Mouse (Mus musculus) ES-Bruce4 (cell line): Measurements from ENCODE around the gene Megf8. TPM values are rescaled to one million over a fixed set of nuclear protein-coding genes. Genes with fewer than 3 reads are reported as not detected.
A peak's percentile ranks its signal among the peaks of the same experiment; 100 is the strongest.

Source experiments
- H3K27ac ChIP-seq: 2 replicates; pipeline ENCODE4 v1.5.1; 2012; ENCODE audit warnings: low read length, inconsistent platforms; ENCODE audit not compliant: insufficient read depth
- H3K27me3 ChIP-seq: 2 replicates; pipeline ENCODE4 v1.6.1; 2012; ENCODE audit warnings: mild to moderate bottlenecking, low read length, inconsistent platforms; ENCODE audit not compliant: control insufficient read depth, poor library complexity, insufficient read depth, severe bottlenecking
- H3K36me3 ChIP-seq: 2 replicates; pipeline ENCODE4 v1.6.1; 2012; ENCODE audit warnings: inconsistent platforms, mild to moderate bottlenecking, low read length, moderate library complexity; ENCODE audit not compliant: control insufficient read depth, poor library complexity, insufficient read depth, severe bottlenecking
- H3K4me1 ChIP-seq: one replicate; pipeline ENCODE4 v1.8.1; 2011; ENCODE audit warnings: low read length; ENCODE audit not compliant: control insufficient read depth, insufficient read depth
- H3K4me3 ChIP-seq: 2 replicates; pipeline ENCODE4 v1.5.1; 2011; ENCODE audit warnings: low read depth, mild to moderate bottlenecking, low read length
- H3K9ac ChIP-seq: 2 replicates; pipeline ENCODE4 v1.6.1; 2012; ENCODE audit warnings: low read depth, mild to moderate bottlenecking, inconsistent platforms; ENCODE audit not compliant: poor library complexity, severe bottlenecking
- H3K9me3 ChIP-seq: replicated peaks from 2 replicates; pipeline ENCODE4 v1.6.1; 2012; ENCODE audit warnings: mild to moderate bottlenecking, low read length, inconsistent platforms; ENCODE audit not compliant: control insufficient read depth, poor library complexity, insufficient read depth, severe bottlenecking
- CTCF ChIP-seq: IDR thresholded peaks from one replicate; pipeline ENCODE4 v1.8.1; 2011; ENCODE audit warnings: low read depth, low read length
- EP300 ChIP-seq: IDR thresholded peaks from 2 replicates; pipeline ENCODE4 v1.6.1; 2011; ENCODE audit warnings: low read depth, low read length; ENCODE audit not compliant: insufficient read depth
- POLR2A ChIP-seq: IDR thresholded peaks from one replicate; pipeline ENCODE4 v1.8.1; 2011; ENCODE audit warnings: low read length; ENCODE audit not compliant: insufficient read depth
- polyA plus RNA-seq: library from polyadenylated mRNA; stranded (reverse); fragments of >200 nt; gene quantifications from 2 replicates; pipeline ENCODE4 v1.2.4, GENCODE M21; 2011; ENCODE audit warnings: low read depth; ENCODE audit not compliant: missing spikeins, insufficient read depth, insufficient read length

The Megf8 gene
- 22.2 and 25.7 TPM in 2 replicates for polyA plus RNA-seq

GRCm38 (mm10) chr7:25316532-25317445 lies at the start of gene Megf8:
Megf8 (plus strand) TSS chr7:25317164.
- Histone ChIP-seq H3K27me3 (no peaks in the 10 kb centered on the region), H3K9me3 (no peaks in the 10 kb centered on the region), H3K27ac (peak within 1 kb of the TSS; percentile 55), H3K4me3 (peak within 1 kb of the TSS; percentile 82), H3K4me1 (peaks cover 3% of the 10 kb centered on the region), H3K36me3 (no peaks in the 10 kb centered on the region), H3K9ac (peak within 1 kb of the TSS; percentile 97)
- TF ChIP-seq CTCF = peak; percentile 78
- no peak for TF ChIP-seq POLR2A
- 0 out of 2 replicates have a peak, but pooled peaks have one; percentile 11 for TF ChIP-seq EP300

DNA sequence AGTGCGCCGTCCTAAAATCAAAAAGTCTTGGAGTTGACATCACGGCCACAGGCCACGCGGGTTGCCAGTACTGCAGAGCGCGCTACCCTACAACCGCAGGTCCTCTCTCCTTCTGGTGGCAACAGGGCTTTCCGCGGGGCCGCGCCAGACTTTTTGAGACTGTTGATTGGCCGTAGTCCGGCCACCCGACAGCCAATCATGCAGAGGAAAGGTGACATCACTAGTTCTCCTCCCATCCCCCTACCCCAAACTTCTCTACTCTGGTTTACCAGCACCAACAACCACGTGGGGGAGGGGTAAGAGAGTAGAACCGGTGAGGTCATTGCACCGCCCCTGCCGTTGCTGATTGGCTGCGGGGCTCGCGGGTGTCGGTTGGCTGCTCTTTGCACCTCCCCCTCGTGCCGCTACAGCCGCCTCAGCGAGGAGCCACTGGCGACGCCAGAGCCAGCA lies 49.6 kb upstream of the Megf8 start, which contains the start of gene Cic:
TSS of gene Cic (plus strand) at position 404 of the 450 bp plus-strand sequence.
- Histone ChIP-seq H3K36me3 (no peaks in the 10 kb centered on the region), H3K27ac (peak within 1 kb of the TSS; percentile 70), H3K9me3 (no peaks in the 10 kb centered on the region), H3K4me3 (peak within 1 kb of the TSS; percentile 78), H3K4me1 (peaks cover 4% of the 10 kb centered on the region), H3K9ac (peak within 1 kb of the TSS; percentile 86), H3K27me3 (no peaks in the 10 kb centered on the region)
- TF ChIP-seq EP300 (0 out of 2 replicates have a peak, but pooled peaks have one; percentile 18), CTCF (no peak), POLR2A (peak; percentile 97)

DNA sequence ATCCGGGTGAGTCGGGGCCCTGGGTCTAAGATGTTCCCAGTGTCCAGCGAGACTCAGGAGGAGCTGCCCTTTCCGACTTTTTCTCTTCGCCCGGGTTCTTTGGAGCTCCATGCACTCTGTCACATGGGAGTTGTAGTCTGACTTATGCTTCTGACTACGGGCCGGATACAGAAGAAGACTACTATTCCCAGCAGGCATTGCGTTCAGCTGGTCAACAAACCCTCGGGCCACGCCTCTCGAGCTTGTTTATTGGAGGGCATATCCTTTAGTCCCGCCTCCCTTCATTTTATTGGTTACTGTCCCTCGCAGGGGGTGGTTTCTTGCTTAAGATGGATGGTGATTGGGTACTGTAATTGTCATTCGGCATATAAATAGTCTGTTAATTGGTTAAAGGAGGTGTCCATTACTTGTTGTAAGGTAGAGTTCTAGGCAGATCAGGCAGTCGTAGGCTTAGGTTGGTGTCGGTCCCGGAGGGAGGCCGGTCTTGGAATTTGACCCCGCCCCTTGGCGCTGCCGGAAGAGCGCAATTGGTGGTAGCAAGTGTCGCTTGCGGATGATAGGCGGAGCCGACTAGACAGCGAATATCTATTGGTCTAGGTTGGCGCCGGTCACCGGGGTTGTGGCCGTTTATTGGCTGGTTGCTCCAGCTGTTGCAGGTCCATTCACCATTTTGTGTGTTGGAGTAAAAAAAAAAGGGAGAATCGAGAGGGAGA lies 49.1 kb upstream of the Megf8 start:
- H3K27me3 ChIP-seq = no peaks in the 10 kb centered on the region
- H3K27ac ChIP-seq = peak overlapping the region; percentile 35
- peak overlapping the region; percentile 86 for H3K9ac ChIP-seq
- no peaks in the 10 kb centered on the region for H3K36me3 ChIP-seq
- peaks cover 4% of the 10 kb centered on the region for H3K4me1 ChIP-seq
- no peaks in the 10 kb centered on the region for H3K9me3 ChIP-seq
- TF ChIP-seq CTCF = no peak
- TF ChIP-seq EP300 = no peak
- no peak for TF ChIP-seq POLR2A
- peak overlapping the region; percentile 78 for H3K4me3 ChIP-seq

DNA sequence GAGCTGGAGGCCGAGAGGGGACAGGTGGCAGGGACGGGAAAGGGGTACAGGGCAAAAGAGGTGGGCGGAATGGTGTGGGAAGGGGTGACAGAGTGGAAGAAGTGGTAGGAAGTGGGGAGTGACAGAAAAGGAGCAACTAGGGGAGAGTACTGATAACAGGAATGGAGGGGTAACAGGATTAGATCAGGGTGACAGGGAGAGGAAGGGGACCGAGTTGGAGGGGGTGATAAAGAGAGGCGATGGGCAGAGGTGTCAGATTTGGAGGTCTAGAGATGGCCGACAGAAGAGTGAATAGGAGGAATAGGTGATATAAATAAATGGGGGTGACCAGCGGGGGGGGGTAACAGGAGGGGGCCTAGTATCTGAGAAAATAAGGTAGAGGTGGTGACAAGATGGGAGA lies 48.4 kb upstream of the Megf8 start:
- H3K27ac ChIP-seq = peak overlapping the region; percentile 10; the same call in 1 of the 2 replicates
- TF ChIP-seq EP300 (no peak), CTCF (no peak), POLR2A (no peak)
- H3K4me1 ChIP-seq = peaks cover 4% of the 10 kb centered on the region

DNA sequence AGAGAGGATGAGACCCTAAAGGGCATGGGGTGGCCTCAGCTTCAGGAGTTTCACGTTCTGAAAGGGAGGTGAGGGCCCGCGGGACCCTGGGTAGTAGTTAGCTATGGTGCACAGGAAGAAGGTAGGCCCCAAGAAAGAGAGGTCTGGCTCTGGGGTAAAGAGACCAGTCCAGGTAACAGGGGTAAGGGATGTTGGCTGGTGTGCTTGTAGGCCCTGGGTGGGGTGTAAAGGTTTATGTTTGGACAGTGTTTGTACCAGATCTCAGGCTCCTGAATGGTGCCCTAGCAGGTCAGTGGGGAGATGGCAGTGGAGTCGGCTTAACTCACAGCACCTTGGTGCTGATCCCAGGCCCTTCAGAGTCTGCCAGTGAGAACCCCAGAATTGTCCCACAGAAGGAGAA lies 47.9 kb upstream of the Megf8 start:
- peak overlapping the region; percentile 78 for H3K4me3 ChIP-seq
- H3K4me1 ChIP-seq = peaks cover 4% of the 10 kb centered on the region
- H3K9me3 ChIP-seq = no peaks in the 10 kb centered on the region
- H3K27ac ChIP-seq = no peak overlapping the region
- H3K9ac ChIP-seq = peak overlapping the region; percentile 82
- TF ChIP-seq CTCF (no peak), POLR2A (no peak), EP300 (no peak)
- H3K36me3 ChIP-seq = no peaks in the 10 kb centered on the region
- no peaks in the 10 kb centered on the region for H3K27me3 ChIP-seq

More for the DNA sequence above, 48.4 kb upstream of the Megf8 start:
- Histone ChIP-seq H3K4me3 (peak overlapping the region; percentile 78), H3K9ac (peak overlapping the region; percentile 82), H3K36me3 (no peaks in the 10 kb centered on the region), H3K9me3 (no peaks in the 10 kb centered on the region), H3K27me3 (no peaks in the 10 kb centered on the region)
